Mouse (Mus musculus) G1E-ER4 (cell line): ENCODE measurements around the gene AA467197. TPM values are rescaled to one million over a fixed set of nuclear protein-coding genes. Genes with fewer than 3 reads are reported as not detected.

ENCODE experiments used
- GATA1 ChIP-seq: IDR thresholded peaks from one replicate; pipeline ENCODE4 v1.8.0; 2012; ENCODE audit warnings: low read length, inconsistent platforms
- polyA plus RNA-seq: library from polyadenylated mRNA; stranded (reverse); fragments of >175 nt; gene quantifications from 2 replicates; pipeline ENCODE4 v1.2.3, GENCODE M21; 2012

Gene AA467197
- polyA plus RNA-seq, 1 experiment: not detected

GRCm38 (mm10) chr2:122665973-122666875, 29.4 kb downstream of the AA467197 start:
- TF ChIP-seq GATA1: no peak

- no peak for TF ChIP-seq GATA1
Observed at GRCm38 (mm10) chr2:122667856-122668255, 31.1 kb downstream of the AA467197 start.

GRCm38 (mm10) chr2:122671714-122672113, 34.9 kb downstream of the AA467197 start:
- no peak for TF ChIP-seq GATA1

GRCm38 (mm10) chr2:122672841-122673240, 36.1 kb downstream of the AA467197 start:
- TF ChIP-seq GATA1: no peak

GRCm38 (mm10) chr2:122675126-122675525, 38.3 kb downstream of the AA467197 start:
- no peak for TF ChIP-seq GATA1

- TF ChIP-seq GATA1: no peak
Observed at GRCm38 (mm10) chr2:122681379-122682137, 44.8 kb downstream of the AA467197 start.

- no peak for TF ChIP-seq GATA1
Observed at GRCm38 (mm10) chr2:122682520-122682919, 45.7 kb downstream of the AA467197 start.

GRCm38 (mm10) chr2:122683641-122684040, 46.9 kb downstream of the AA467197 start:
- TF ChIP-seq GATA1: no peak

GRCm38 (mm10) chr2:122686665-122687064, 49.9 kb downstream of the AA467197 start:
- no peak for TF ChIP-seq GATA1

Other genes with a start within 250 kb of the AA467197 start
- gene Slc28a2, start 210.5 kb upstream of the AA467197 start, polyA plus RNA-seq: not detected in 2 replicates
- not detected in 2 replicates for gene Gm14085, start 152.0 kb upstream of the AA467197 start, polyA plus RNA-seq
- gene Gatm, start 25.7 kb upstream of the AA467197 start, polyA plus RNA-seq: not detected in 2 replicates
- gene Slc30a4, start 65.7 kb downstream of the AA467197 start, polyA plus RNA-seq: not detected in 2 replicates
- gene Bloc1s6, start 101.5 kb downstream of the AA467197 start, polyA plus RNA-seq: 14.1 and 21.6 TPM in 2 replicates
- gene Sqor, start 128.3 kb downstream of the AA467197 start, polyA plus RNA-seq: 0.43 and 0.50 TPM in 2 replicates